Mouse (Mus musculus) erythroblast, embryonic 14.5 days (primary cell): ENCODE results near the gene Wdr48.

ENCODE experiments used
- GATA1 ChIP-seq: IDR thresholded peaks from 2 replicates; pipeline ENCODE4 v1.6.1; 2012; ENCODE audit warnings: low read length, inconsistent platforms, mixed read lengths
- TAL1 ChIP-seq: IDR thresholded peaks from 3 replicates; pipeline ENCODE4 v1.6.1; 2012; ENCODE audit warnings: low read length, inconsistent platforms, mixed read lengths

DNA sequence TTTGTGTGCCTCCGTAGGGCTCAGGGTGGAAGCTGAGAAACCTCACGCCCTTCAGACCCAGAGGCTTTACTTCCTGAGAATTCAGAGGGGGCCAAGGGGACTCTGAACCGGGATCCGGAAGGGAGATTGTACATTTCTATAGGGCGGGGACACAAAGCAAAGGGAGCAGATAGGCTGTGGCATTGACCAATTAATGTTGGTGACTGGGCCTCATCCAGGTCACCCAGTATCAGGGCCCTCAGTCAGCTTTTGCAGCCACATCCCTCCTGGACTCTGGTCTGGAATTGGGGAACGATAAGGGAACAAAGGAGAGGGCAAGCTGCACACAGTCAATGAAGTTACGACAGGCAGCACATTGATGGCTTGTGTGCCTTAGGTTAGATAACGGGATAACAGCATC is 40.5 kb upstream of the Wdr48 start:
- TF ChIP-seq TAL1 (no peak), GATA1 (no peak)
